Mouse (Mus musculus): ENCODE measurements around the gene Lonrf2.

- TF ChIP-seq CTCF (conservative IDR thresholded peaks at IDR 0.05; ENCODE audit: insufficient read depth, insufficient read length, low read depth, low read length) = no peak
- TF ChIP-seq POLR2A (IDR thresholded peaks at IDR 0.05; ENCODE audit: low read depth, low read length) = no peak
Observed at GRCm38 (mm10) chr1:38839944-38840343, 3.4 kb upstream of the Lonrf2 start.

Measured in kidney, adult 2 months (tissue).